Mouse (Mus musculus): ENCODE data around the gene Csf1.

Gene Csf1

DNA sequence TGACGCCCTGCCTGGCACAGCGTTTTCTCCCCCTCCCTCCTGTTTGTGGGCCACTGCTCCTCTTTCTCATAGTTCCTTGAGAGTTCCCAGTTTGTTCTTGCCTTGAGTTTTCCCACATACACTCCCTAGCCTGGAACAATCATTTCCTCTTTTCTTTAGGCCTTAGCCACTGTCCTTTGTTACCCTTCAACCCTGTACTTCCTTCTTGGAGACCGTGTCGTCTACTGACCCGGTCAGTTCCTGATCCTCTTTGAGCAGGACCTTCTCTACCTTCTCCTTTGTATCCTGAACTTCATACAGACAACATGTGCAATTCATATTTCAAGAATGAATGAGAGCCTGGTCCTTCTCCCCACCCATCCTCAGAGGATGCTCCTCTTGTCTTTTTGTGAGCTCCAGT is 21.0 kb upstream of the Csf1 start:
- no peak for DNase-seq

DNA sequence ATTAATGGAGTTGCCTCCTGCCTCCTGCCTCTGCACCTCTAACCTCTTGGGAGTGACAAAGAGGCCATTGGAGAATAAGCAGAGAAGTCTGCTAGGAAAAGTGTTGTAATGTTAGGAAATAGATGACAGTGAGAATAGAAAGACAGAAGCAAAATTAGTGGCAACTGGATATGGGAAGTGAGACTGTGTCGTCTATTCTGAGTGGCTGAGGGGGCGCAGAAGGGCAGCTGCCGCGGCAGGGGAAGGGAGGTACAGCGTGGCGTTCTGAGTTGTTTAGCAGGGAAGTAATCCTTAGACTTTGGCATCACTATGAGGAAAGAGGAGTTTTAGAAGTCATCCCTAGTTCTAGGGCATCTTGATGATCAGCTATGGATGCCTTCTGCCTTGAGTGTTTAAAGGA is 17.7 kb upstream of the Csf1 start:
- DNase-seq: no peak

DNA sequence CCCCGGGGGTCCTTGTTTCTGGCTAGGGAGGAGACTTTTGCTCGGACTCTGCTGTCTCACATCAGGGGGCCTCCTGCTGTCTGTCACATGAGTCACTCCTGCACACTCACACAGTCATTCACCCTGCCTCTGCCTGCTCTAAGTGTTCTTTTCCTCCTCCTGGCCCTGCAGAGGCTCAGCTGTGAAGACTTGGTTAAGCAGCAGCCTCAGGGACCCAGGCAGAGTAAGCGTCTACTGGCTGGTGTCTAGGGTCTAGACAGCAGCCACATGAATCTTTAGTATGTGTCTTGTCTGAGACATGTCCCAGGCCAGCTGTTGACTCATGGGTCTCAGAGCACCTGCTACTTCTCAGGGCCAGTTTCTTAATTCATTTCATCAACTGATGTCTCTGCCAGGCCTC is 16.0 kb upstream of the Csf1 start:
- DNase-seq: no peak

DNA sequence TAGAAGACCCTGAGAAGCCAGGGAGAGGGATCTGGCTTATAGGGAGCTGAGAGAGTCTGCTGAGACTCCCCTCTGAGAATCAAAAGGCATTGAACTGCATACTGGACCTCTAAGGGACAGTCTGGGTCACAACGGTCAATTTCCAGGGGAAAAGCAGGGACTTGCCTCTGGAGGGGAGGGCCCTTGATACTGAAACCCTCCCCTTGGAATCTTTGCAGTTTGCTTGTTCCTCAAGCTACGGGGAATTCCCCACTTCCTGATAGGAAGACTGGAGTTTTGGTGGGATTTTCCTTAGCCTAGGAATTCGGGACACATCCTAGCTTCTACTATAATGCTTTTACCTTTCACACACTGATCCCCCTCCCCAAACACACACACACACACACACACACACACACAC is 15.5 kb upstream of the Csf1 start:
- no peak for DNase-seq

DNA sequence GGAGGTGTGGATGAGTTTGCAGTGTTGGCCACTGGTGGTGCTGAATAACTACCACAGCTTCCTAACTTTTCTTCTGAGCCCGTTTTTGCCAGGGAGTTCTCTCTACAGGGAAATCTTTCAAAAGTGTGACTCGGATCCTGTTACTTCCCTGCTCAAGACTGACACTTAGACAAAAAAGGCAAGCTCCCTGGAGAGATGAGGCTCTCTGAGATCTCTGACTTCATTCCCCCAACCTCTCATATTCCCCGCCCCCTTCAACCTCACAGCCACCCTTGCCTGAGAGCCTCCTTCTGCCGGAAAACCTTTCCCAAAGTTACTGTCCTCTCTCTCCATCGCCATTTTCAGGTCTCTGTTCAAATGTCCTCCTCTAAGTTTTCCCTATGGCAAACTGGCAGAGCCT is 14.8 kb upstream of the Csf1 start:
- no peak for DNase-seq

DNA sequence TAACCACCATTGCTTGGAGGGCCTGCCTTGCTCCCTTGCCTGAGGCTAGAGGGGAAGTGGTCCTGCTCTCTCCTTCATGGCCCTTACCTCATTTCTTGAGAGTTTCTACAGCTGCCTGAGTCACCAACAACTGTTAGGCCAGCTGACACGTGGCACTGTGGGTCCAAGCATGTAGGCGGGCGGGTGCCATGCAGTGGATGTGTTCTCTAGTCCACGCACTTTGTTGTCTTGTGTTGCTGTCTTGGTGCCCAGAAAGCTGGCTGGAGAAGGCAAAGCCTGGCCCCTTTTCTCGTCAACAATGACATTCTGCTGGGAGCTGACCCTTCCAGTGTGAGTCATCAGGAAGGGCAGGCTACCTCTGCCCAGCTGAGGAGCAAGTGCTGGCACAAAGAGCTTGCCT is 12.6 kb upstream of the Csf1 start:
- no peak for DNase-seq

DNA sequence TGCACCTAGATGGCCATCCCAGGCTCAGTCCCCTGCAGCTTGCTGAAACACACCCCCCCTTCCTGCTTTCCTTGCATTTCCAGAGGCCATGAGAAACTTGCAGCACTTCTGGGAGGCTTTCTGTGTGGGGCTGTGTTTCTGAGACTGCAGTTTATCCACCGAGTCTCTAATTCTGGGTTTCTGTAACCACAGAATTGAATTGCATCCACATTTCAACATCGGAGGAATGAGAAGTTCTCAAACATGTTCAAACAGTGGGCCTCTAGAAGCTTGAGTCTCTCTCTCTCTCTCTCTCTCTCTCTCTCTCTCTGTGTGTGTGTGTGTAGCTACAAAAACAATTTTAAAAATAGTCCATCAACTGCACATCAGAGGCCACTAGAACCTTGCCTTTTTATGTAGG is 9.4 kb upstream of the Csf1 start:
- DNase-seq: no peak

DNA sequence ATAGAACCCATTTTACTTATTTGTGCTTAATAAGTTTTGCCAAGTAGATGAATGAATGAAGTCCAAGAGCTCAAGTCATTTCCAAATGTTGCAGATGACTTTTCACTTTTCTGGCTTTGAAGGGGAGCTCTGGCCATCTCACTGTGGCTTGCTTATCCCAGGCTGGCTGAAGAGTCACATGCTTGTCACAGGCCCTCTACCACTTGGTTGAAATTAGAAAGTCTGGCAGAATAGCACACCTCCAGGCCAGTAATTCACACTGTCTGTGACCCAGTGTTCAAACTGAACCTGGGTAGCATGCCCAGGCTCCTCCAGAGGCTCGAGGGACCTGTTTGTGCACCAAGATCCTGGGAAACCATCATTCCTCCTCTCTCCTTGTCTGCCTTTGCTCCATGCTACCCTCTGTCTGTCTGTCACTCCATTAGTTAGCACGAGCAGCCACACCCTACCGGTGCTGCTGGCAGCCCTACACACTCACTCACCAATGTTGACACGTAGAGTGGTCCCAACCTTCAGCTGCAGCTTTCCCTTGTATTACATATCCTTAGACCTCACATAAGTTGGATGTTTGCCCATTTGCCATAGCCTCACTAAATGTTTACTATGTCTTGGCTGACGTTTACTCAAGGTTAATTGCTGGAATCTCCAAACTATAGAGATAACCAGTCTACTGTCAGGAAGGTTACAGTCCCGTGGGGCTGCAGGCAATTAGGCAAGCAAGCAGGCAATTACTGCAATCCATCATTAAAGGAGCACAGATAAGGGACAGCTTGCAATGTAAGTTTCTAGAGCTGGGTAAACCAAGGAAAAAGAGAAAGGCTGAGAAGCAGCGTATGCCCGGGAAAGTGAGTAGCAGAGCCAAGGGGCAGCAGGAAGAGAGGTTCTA is 8.1 kb upstream of the Csf1 start:
- no peak for DNase-seq

DNA sequence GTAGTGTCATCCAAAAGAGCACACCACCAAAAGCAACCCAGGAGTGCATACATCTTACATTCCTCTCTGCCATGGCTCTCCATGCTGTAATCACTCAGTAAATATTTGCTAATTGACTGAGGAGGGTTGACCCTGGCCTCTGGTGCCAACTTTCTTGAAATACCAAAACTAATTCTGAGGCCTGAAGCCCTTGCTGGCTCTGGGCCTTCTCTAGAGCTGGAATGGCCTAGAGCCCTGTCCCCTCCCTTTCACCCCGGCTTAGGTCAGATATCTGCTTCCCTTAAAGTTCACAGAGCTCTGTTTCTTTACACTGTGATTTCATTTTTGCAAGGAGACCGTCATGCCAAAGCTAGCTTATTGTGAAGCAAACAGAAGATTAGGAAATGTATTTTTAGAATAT is 6.5 kb upstream of the Csf1 start:
- no peak for DNase-seq

DNA sequence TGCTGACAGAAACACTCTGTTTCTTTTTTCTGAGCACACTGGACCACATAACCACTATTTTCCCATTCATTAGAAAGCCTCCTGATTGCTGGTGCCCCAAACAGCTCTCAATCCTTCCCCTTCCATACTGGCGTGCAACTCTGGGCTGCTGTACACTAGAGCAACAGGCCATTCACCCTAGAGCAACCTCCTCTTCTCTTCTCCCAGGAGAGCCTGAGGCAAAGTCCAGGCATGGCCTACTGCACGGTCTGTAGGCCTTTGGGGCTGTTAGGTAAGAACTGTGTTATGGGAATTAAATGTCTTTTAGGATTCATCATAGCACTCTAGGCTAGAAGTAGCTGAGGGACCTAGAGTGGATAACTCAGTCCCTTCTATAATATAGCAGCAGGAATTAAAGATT is 5.7 kb upstream of the Csf1 start:
- no peak for DNase-seq

DNA sequence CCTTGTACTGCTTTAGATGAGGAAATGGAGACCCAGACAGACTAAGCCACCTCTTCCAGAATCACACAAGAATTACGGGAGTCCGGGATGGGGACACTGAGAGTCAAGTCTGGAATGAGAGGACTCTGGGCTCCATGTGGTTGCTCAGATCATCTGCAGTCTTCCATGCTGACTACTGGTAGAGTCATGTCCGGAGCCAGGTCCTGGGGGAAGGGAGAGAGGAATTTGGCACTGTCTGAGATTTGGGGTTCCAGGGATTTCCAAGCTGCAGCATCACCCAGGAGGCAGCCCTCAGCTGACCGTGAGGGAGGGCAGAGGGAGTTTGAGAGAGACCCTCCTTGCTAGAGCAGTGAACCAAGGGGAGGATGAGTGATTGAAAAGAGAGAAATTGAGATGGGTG is 3.3 kb upstream of the Csf1 start:
- no peak for DNase-seq

DNA sequence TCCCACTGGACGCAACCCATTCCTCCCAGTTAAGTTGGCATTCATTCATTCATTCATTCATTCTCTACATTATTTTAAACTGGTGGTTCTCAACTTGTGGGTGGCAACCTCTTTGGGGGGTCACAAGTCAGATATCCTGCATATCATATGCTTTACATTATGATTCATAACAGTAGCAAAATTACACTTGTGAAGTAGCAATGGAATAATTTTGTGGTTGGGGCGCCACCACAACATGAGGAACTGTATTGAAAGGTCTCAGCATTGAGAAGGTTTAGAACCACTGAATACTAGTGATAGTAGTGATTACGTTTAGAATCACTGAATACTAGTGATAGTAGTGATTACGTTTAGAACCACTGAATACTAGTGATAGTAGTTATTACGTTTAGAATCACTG is 1.2 kb upstream of the Csf1 start:
- DNase-seq: no peak

DNA sequence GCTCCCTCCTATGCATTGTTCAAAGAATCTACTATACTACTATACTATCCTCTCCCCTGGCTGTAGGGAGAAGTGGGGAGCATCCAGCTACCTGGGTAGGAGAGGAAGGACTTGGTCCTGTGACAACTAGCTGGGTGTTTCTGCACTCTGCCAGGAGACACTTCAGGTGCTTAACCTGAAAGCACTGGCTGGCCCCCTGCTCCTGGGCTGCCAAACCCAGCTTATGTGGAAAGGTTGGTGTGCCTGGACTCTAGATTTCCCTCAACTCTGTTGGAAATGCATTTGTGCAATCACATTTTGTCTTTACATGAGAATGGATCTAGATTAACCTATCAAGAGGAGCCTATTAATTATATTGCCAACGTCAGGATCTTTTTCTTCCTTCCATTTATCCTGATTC is 502 bp upstream of the Csf1 start:
- no peak for DNase-seq

DNA sequence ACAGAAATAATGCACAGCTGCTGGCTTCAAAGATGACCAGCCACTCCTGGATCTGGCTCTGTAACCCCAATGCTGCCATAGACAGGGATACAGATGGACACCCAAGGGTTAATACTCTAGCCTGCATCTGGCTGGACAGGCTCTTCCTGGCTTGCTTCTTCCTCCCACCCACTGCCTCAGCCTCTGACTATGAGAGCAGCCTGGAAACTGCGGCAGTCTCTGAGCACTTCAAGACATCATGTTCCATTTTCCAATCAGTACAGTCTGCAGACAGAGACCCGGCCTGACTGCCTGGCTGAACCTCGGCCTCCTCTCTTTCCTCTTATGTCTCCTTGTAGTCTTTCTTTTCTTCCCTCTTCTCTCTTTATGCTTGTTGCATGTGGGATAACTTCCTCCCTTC is 1.6 kb downstream of the Csf1 start:
- DNase-seq: peak; percentile 45

DNA sequence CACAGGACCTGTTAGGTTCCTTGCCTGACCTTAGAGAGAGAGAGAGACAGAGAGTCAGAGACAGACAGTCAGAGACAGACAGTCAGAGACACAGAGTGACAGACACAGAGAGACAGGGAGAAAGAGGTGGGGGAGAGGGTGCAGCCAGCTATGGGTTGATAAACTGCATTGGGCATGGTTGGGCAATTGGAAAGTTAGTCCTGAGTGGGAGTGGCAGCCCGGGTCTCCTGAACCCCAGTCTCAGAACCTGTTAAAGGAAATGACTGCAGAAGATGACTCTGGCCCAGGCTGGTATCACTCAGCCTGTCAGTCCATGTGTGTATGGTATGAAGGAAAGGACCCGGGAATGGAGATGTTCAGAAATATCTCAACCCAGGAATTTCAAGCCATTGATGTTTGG is 2.1 kb downstream of the Csf1 start:
- DNase-seq: no peak

DNA sequence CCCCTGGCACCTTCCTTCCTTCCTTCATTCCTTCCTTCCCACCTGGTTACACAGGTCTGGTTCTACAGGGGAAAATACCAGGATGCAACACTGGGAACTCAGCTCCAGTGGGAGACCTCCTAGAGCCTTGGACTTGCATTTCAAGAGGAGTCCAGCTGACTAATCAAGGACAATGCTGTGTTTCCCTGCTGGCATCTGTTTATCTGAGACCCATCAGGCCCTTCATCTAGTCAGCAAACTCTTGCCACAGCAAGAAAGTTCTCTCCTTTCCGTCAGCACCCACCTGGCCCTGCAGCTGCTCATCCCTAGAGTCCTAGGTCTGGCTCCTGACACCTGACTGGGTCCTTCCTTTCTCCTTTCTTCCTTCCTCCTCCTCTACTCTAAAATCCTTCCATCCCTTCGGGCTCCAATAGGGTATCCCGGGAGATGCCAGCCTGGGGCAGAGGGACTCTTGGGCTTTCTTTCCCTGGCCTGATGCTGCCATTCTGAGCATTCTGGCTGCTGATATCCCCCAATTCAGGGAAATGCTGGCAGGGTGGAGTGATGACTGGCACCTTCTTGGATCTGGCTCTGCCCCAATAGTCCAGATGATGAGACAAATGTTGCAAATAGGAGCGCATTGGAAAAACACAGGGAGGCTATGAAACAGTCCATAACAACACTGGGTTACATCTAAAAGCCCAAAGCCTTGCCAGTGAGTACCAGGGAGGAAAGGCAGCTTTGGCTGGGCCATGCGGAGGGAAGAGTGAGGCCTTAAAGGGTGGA is 2.7 kb downstream of the Csf1 start:
- DNase-seq: no peak

DNA sequence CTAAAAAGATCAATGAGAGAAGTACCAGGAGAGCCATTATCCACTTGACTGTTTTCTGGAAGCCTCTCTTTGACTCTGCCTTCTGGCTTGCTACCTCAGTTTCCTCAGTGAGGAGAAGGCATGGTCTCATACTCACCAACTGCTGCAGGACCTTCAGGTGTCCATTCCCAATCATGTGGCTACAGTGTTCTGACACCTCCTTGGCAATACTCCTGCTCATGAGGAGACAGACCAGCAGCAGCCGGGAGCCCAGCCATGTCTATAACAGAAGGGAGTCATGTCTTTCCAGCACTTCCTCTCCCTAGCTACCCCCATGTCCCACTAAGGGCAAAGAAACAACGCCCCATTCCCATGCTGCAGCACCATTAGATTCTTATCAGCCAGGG is 3.8 kb downstream of the Csf1 start:
- no peak for DNase-seq

DNA sequence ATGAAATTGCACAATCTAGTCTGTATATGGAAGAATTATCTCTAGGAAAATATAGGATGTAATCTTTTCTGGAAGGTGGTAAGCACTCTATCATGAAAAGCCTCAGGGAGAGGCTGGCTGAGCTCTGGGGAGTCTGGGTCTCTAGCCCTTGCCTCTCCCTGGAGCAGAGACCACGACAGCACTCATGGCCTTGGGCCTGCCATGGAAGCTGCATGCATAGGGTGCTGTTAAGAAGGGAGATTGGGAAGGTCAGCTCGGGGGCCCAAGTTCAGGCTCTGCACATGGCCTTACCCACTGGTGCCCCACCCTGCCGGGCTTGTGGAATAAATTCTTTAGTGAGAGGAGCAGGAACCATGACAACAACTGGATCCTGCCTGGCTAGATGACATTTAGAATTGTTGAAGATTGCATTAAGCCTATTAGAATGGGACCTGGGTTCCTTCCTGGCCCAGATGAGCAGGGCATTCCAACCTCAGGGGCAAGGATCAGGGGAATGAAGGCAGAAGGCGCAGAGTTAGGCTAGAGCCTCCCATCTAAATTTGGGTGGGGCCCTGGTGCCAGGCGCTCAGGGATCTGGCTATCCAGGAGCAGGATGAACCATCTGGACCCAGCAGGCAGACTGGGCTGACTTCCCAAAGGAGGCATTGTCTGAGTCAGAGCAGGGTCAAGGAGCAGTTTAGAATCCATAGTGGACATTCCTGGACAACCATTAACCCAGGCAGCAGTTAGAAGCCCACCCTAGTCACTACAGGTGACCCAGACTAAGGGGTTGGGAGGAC is 4.4 kb downstream of the Csf1 start:
- no peak for DNase-seq

DNA sequence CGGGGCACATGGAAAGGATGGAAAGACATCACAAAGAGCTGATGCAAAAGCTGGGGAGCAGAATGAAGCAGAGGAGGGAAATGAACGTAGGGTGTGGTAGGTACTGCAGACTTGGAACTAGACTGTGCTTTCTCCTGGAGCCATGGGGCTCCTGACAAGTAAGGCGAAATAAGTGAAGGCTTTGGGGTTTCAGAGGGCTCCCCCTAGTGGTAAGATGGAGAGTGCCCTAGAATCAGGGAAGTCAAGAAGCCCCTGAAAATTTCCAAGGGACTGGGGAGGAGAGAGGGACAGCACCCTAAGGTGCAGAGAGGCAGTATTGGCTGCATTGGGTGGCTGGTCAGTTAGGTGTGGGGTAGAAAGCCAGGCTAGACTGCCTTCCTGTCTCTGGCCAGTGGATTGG is 5.6 kb downstream of the Csf1 start:
- DNase-seq: peak; percentile 61

DNA sequence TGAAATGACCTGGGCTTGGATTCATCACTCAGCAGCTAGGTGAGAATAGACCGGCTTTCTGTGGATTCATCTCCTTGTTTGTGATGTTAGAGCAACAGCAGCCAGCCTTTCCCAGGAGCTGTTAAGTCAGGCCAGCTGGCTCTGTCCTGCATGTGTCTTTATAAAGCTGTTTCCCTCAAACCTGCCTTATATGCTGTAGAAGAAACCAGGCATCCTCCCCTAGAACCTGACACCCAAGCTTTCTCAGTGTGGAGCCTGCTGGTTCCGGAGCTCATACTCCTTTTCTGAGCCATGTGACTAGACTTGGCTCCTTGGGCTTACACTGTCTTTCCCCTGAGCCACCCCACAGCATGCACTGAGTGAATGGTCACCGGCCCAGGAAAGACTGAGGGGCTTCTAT is 8.7 kb downstream of the Csf1 start:
- DNase-seq: no peak

DNA sequence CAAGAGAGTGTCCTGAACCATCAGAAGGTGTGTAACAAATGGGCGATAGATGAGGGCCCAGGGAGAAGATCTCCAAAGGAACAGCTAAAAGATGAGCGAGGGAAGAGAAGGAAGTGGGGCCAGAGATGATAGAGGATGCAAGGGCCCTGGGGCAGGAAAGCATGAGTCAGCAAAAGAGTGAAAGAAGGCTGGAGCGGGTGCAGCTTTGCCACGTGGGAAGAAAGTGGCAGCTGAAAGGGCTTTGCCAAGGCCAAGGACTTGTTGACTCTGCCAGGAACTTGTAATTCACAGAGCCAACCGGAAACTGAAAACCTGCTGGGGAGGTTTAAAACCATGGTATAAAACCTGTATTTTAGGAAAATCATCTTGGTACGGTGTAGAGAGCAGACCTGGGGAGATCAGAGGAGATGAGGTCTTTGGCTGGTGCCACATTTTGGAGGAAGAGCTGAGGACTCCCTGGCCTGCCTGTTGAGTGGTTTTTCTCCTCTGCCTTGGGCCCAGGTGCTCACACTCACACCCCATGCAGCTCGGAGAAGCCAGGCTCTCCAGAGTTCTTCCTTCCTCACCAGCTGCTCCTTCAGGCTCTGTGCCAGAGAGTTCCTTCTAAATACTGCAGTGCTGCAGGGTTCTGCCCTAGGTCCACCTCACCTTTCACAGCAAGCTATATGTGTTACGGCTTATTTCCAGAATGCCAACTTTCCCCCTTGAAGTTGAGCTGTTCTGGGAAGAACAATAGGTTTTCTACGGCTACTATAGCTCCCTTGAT is 9.3 kb downstream of the Csf1 start:
- DNase-seq: no peak

DNA sequence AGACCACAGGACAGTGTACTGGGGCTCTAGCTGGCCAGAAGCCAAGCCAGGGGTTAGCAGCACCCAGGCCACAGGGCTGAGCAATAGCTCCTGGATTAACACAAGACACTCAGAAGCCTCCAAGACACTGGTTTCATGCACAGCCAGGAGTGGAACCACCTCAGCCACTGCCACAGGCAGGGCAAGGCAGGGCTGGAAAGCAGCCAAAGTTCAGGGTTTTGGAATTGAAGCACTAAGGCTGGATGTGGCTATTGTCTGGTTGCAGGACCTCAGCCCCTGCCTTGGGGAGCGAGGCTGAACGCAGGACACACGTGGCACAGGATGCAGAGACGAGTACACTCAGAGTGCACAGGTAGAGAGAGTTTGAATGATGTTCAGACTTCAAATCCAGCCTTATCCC is 10.8 kb downstream of the Csf1 start:
- DNase-seq: no peak

All from right cerebral cortex, adult 18-20 months (tissue).